Mouse (Mus musculus) erythroblast, embryonic 14.5 days (primary cell): ENCODE data around the gene Vamp9.

Source experiments
- GATA1 ChIP-seq: IDR thresholded peaks from 2 replicates; pipeline ENCODE4 v1.6.1; 2012; ENCODE audit warnings: low read length, inconsistent platforms, mixed read lengths
- TAL1 ChIP-seq: IDR thresholded peaks from 3 replicates; pipeline ENCODE4 v1.6.1; 2012; ENCODE audit warnings: low read length, inconsistent platforms, mixed read lengths

DNA sequence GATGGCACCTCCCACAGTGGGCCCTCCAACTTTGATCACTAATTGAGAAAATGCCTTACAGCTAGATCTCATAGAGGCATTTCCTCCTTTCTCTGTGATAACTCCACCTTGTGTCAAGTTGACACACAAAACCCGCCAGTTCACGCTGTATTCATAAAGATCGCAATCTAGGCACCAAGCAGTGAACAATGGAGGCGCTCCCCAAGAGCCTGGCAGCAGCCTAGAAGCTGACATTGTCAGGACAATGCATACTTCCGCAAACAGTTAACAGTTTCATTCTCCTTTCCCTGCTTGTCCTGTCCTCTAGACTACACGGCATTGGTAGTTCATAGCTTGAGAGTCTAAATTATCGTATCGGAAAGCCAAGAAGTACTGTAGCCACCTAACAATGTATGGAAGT lies 16.0 kb downstream of the Vamp9 start:
- TF ChIP-seq GATA1 (no peak), TAL1 (no peak)
